Mouse (Mus musculus) adrenal gland, adult (tissue): Measurements from ENCODE around the gene Arsb.
A peak's percentile ranks its signal among the peaks of the same experiment; 100 is the strongest.

Source experiments
- DNase-seq, 2 experiments: peaks; one replicate each; pipeline ENCODE4 v3.0.0; 2022 to 2023; ENCODE audit warnings: low spot score in 1 of 2; ENCODE audit not compliant: inconsistent age in 2 of 2

The Arsb gene

DNA sequence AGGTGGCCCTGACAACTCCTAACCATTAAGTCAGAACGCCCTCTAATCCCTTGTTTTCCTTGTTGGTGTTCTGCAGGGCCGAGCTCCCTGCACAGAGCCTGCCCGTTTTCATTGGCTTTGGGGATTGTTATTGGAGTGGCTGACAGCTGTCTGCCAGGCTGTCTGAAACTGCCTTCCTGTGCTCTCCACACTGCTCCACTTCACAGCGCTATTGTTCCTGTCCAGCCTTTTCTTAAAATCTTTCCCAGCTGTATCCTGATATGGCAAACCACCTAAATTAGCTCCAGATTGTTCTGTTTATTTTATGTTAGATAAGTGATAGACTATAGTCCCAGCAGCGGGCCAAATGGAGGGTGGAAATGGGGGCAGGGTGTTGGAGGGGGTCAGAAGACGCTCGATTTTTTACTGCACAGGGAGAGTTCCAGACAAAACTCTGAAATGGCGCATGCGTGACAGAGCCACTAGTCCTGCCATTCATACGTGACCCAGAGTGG, 67.8 kb downstream of the Arsb start:
- DNase-seq = peak; percentile 16 to 60

DNA sequence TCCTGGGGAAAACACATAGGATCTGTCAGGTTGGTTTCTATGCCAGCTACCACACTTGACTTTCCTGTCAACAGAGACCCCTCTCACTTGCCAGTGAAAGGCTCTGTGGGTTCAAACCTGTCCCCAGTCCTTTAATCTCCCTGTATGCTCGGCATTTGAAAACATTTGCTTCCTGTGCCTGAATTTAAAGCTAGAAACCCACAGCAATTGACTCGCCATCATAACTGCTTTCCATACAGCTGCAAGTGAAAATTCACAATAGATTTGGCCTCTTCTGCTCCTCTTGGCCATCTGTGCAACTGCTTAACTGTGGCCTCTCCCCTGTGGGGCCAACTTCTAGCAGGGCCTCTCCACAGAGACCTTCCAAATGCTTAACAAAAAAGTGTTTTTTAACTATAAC, 68.3 kb downstream of the Arsb start:
- peak in 1 of 2 experiments; percentile 44 for DNase-seq

DNA sequence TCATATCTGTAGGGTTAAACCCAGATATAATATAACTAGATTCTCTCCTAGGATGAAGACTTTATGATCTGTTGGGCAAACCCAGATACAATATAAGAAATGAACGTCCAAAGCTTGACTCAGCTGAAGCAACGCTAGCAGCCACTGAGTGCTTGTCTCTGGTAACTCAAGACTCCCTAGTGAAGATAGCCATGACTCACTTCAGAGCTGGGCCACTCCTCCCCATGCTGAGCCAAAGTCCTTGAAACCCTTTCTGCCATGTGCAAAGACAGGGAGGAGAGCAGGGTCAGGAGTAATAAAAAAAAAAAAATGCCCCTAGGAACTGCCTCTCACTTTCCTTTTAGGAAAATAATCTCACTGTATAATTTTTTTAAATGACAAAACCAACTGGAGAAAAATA, 68.7 kb downstream of the Arsb start:
- DNase-seq = peak; percentile 78 to 88

DNA sequence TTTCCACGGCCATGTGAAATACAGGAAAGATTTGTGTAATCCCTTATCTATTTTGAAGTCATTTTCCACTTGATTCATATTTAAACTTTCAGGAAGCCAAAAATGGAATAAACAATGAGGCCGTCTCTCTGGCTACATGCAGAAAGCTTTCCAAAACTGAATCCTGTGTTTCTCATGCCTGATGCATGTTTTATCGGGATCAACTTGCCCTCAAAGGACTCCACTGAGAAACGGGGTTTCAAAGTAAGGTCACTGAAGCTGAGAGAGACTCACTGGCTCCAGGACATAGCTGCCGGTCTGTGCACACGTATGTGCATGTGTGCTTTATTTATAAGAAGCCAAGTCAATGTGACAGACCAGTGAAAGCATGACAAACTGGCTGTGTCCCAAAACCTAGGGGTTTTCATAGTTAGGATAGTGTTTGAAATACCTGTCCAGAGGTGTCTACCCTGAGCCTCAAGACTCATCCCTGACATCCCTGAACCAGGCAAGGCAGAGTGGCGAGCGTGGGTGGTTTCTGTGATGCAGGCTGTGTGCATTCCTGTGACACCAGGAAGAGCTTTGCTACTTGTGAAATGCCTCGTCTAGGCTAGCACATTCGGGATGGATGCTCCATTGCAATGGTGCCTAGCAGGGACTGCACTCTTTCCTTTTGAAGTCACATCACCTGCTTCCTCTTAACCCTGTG, 75.5 kb downstream of the Arsb start:
- DNase-seq = peak in 1 of 2 experiments; percentile 65

DNA sequence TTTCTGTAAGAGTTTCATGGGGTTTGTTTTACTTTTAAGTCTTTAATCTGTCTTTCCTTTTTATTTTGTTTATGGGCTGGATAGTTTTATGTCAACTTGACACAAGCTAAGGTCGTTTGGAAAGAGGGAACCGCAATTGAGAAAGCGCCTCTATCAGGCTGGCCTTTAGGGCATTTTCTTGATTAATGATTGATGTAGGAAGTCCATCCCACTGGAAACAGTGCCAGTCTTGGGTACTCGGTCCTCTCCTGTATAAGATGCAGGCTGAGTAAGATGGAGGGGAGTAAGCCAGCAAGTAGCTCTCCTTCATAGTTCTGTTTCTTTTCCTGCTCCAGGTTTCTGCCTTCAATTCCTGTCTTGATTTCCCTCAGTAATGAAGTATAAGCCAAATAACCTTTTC, 76.2 kb downstream of the Arsb start:
- DNase-seq = peak in 1 of 2 experiments; percentile 71

DNA sequence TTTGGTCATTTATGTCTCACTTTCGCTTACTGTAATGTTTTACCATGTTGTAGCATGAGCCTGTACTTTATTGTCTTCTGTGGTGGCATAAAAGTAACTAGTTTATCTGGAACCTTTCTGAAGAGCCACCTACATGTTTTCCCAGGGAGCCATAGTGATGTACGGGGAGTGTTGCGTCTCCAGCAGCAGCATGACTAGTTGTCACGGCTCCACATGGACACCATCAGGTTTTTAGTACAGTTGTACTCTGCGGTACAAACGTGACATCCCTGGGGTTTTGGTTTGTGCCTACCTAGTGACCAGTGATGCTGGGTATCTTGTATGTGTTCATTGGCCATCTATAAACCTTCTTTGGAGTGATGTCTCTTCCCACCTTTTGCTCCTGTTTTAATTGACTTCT, 77.2 kb downstream of the Arsb start:
- no peak for DNase-seq

DNA sequence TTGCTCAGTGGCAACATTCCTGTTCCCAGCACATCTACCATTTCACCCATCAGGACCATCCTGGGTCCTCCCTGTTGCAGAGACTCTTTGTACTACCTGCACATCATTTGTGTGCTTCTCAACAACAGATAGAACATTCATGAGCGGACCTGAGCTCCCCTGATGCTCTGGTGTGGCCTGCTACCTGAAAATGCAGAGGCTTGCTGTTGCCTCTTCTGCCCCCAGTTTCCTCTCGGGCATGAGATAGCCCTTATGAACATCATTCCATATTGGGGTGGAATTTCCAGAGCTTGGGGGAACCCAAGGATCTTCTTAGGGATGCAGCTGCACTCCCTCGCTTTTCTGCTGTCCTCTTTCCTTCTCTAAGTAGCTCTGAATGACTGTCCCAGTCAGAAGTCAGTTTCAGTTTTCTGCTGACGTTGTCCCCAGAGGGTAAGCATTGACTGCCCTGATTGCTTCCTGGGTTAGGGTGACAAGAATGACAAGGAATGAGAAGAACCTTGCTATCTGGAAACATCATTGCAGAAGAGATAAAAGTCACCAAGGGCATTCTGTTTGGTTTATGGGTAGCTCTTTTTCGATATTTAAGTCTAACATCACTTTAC, 78.4 kb downstream of the Arsb start:
- no peak for DNase-seq

DNA sequence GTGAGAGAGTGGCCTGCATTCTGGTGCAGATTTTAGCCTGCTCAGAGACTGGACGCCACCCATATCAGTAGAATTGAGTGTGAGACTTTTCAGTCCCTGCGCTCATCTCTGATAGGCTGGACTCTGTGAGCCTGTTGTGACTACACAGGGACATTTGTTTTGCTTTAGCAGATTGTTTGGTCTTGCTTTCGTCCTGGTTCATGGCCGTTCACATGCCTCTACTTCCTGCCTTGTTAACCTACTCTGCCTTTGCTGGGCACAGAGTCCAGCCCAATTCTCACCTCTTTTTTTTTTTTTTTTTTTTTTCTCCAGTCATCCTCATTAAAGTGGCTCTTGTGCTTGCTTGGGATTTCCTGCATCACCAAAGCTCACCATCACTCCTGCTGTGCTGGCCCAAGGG, 79.2 kb downstream of the Arsb start:
- DNase-seq = no peak

DNA sequence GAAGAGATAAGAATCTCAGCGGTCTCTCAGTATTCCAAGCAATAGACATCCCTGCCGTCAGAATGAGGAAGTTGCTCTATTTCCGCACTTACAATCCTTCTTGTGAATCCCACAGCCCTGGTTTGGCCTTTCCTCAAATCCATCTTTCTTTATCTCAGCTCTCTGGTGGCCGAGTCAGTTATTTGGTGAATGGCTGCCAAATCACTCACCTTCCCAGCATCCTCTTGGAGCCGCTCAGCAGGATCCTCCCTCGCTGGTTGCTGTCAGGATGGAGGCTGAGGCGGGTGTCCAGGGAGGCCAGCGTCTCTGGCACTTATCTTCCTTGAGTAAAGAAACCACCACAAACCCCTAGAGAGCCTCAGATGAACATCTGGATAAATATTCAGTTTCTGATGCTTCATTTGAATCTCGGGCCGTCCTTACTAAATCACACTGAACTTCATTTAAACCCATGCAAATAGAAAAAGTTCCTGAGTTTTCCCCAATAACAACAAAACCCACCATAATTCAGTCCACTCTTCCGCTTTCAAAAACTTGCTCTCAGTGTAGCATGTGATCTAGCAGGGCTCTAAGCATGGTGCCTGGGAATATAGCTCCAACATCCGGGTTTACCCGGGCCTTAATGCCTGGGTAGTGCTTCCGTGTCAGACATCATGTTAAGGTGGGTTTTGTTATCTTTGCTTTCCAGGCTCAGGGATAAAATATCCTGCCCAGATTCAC, 81.1 kb downstream of the Arsb start:
- DNase-seq = peak; percentile 42 to 68

DNA sequence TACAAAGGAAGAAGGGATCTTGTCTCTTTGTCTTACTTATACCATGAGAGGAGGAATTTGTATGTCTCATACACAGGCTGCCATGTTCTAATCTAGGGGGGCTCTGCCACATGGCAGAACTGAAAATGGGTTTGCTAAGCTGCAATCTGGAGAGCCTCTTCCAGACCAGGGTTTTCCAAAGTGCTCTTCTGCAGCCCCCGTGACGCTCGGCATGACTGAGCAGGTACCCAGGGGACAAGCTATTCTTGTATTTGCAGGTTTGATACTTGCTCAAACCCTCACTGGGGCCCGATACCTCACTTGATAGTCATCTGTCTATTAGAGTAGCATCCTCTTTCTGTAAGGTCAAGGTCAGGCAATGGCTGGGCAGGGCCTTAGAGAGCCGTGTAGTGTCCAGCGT, 82.3 kb downstream of the Arsb start:
- no peak for DNase-seq

DNA sequence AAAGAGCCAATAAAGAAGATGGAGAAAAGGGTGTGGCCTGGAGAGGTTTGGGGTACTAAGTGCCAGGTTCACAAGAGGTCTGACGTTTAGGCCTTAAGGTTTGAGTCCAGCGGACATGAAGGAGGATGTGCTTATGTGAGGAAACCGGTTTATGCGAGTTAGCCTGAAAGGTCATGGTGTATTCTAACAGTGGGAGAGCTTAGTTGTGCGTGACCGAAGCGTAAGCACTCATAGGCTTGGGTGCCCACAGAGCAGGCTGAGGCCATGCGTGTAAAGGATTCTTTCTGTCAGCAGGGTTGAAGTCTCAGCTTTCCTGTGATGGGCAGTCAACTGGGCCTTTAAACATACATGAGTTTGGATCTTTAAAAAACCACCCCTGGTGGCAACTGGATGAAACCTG, 82.9 kb downstream of the Arsb start:
- DNase-seq = no peak

DNA sequence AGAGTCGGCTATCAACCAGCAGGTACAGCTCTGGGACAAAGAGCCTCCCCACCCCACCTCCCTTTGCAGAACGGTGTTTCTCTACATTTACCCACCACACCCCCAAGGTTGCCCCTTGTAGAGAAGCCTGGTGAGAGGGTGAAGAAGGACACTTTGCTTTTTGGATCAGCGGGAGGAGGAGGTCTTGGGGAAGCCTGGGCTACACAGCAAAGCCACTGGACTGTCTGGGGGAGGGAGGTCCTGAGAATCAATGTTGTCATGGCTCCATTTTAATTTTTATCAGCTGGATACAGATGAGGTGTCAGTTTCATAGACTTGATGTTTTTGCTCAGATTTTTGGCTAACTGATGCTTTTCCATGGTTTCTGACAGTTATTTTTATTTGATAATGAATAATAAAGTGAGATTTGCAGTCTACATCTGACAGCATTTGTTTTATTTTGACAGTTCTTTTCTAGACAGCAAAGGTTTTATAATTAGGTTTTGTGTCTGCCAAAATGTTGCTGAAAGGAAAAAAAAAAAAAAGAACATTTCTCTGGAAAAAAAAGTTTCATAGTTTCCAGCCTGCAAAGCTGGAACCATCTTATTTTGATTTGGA, 83.6 kb downstream of the Arsb start:
- DNase-seq = no peak

DNA sequence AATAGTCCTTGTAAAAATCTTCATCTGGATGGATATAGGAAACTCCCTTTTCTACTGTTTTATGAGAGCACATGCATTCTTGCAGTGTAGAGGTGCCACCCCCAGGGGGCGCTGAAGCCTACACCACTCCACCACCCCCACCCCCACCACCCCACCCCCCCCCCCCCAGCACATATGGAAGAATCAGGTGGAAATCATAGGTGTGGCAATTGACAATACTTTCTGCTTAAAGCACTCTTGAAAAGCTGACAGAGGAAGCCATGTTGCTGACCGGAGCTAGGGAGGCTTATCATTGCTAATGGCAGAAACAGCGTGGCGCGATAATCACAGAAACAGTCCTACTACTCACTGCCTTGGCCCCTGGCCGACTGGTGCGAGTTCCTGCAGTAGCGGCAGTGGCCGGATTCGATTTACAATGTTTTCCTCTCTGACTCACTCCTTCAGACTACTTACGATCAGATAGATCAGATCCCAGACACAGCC, 84.3 kb downstream of the Arsb start:
- DNase-seq = peak; percentile 30 to 67

DNA sequence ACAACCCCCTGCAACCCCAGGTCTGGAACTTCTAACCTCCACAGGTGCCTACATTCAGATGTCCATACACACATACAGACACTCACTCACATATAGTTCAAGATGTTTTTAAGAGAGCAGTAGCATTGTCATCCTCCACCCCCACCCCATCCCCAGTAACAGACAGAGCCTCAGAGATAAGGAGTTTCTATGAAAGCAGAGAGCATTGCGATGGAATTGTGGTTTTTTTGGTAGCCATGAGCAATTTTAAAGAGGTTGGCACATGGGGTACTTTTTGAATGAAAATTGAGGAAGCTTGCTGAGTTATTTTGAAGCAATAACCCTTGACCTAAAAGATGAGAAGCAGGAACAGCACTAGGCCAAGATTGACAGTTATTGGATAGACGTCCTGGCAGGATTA, 89.8 kb downstream of the Arsb start:
- DNase-seq = no peak

DNA sequence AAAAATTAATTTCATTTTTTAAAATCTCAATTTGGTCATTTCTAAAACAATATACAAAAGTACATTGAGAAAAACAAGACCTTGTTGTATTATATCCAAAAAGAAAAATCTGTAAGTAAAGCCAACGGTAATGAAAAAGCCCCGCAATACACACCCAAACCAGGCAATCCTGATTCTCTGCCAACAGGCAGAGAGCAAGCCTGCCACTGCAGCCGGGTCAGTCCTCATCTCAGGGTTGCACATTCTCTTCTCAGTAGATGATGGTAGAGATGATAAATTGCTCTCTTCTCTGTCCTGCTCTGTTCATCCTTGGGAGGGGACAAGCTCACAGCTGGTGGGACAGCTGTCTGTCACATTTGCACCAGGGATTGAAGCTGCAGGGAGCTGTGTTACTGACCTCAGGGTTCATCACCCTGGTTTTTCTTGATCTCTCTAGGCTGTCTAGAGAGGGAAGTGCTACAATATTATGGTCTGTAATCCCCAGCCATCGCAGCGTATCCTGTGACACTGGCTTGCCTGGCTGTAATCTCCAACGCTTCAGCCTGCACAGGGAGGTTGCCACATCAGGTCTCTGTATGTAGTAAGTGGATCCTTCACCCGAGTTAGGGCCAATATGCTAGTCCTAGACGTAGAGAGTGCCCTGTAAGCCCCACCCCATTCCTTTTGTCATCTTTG, 92.8 kb downstream of the Arsb start:
- DNase-seq = no peak

DNA sequence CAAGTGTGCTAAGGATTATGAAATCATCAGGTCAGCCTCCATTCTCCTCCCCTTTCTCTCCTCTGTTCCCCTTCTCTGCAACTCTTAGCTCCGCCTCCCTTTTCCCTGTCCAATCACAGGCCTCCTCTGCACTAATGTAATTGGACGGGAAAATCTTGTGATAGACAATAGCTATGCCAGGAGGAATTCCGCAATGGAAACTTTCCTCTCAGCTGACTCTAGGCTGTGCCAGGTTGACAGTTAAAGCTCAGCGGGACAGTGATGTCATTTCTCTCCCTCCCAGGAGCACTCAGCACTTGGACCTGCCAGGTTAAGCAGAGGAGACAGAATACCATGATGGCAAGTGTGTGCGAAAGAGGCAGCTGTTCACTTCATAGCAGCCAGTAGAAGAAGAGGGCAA, 95.2 kb downstream of the Arsb start:
- no peak for DNase-seq

DNA sequence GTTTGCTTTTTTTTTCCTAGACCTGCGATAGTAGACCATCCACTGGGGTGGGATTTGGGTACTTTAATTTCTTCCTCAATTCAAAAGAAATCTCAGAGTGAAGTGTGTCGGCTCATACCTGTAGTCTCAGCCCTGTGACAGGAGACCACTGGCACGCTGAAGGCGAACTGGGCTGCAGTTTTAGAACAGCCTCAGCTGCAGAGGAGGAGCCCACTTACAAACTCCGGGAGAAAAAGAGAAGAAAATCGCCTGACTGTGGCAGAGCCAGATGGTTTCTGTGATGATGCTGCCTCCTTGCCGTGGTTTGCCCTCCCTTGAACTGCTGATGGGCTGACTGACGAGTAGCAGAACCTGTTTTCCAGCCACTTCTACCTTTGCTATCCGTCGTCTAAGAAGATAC, 100.3 kb downstream of the Arsb start:
- DNase-seq = no peak

DNA sequence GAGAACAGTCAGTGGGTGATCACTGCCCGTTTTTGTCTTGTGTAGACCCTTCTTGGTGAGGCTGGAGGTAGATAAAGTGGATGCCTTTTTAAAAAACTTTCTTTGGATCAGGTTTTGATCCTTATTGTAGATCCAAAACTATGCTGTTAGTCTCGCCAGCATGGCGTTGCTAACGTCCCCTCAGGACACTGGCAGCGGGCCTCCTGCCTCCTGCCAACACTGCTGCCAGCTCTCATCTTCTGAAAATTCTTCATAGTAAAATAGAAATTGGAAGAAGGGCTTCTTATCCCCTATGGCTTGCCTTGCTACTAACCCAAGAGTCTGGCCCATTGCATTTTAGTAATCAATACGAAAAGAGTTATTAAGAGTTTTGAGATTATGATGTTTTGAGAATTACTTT, 101.2 kb downstream of the Arsb start:
- no peak for DNase-seq

DNA sequence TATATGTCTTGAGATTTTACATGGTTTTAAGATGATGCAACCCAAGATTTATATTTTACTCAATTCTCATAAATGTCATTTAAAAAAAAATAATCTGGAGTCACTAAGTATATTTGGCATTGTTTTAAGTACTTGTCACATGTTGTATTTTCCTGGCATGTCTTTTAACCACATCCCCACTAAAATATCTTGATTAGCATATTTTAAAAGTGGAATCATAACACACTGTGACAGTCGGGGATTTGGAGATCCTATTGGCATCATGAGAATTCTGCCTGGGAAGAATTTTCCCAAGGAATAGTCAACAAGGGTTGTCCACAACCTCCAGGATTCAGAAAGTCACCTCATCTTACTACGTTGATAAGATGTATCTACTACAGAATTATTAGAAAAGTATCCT, 106.5 kb downstream of the Arsb start:
- no peak for DNase-seq

DNA sequence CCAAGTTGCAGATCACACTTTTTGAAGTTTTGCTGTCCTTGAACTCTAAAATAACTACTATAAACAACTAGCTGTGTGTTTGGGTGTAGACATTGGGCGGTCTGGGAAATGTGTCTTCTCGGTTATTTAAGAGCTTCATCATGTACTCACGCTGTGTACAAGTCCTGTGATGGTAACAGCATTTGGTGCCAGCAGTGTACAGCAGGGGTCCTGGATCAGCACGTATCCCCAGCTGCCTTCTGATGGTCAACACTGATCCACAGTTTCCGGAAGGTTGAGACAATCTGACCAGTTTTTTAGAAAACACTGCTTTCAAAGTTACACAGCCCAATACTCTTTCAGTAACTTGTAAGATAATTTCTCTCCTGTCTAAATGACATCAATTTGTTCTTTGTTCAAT, 108.0 kb downstream of the Arsb start:
- DNase-seq = no peak

DNA sequence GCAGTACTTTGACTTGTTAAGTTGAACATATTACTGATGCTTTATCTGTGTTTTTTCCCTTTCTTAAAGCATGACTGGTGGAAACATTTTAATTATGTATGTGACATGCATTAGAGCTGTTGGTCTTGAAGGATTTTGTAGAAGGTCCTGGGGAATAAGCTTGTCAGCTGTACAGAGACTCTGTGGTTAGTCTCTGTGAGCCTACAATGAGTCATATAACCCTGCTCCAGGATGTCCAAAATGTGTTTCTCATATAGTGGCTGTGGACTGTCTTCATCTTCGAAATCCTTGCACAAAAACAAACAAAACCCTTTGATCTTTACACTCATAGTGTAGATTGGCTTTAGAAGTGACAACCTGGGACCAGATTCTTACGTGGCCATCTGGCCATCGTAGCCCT, 110.7 kb downstream of the Arsb start:
- no peak for DNase-seq
